Mouse (Mus musculus) sigmoid colon, adult 10 weeks (tissue): Measurements from ENCODE around the gene Defb43. TPM values are rescaled to one million over a fixed set of nuclear protein-coding genes. Genes with fewer than 3 reads are reported as not detected.

ENCODE experiments used
- polyA plus RNA-seq: library from polyadenylated mRNA; stranded (reverse); fragments of 350-450 nt; fragmentation: Illumina TruSeq; extraction: RNeasy Lipid Tissue Mini Kit (QIAGEN cat#74804); gene quantifications from one replicate; pipeline ENCODE4 v1.2.3, GENCODE M21; 2014; ENCODE audit warnings: low read depth, low replicate concordance

Gene Defb43
- not detected for polyA plus RNA-seq

GRCm38 (mm10) chr14:63011471-63011870 lies at the start of gene Defb43:
Defb43 (plus strand) TSS chr14:63011771.

GRCm38 (mm10) chr14:62984410-62984809 lies 27.2 kb upstream of the Defb43 start, which contains the start of gene Defb48:
Defb48 (minus strand) TSS chr14:62984510.

GRCm38 (mm10) chr14:62997777-62998176 lies 13.8 kb upstream of the Defb43 start, which contains the start of gene Defb47:
Defb47 (plus strand) TSS chr14:62998077.

GRCm38 (mm10) chr14:63046691-63047090 lies 35.1 kb downstream of the Defb43 start, which contains the start of gene Defb42:
Defb42 (plus strand) TSS chr14:63046991.

GRCm38 (mm10) chr14:63049910-63050370 lies 38.4 kb downstream of the Defb43 start, which contains the start of gene Defb30:
Defb30 (minus strand) TSS chr14:63049960.

Other genes starting within 250 kb of the Defb43 start
- gene Wdfy2, start 174.1 kb upstream of the Defb43 start, polyA plus RNA-seq: 11.7 TPM
- gene Defb48, start 27.3 kb upstream of the Defb43 start, polyA plus RNA-seq: not detected
- gene Defb47, start 13.7 kb upstream of the Defb43 start, polyA plus RNA-seq: not detected
- gene Defb42, start 35.2 kb downstream of the Defb43 start, polyA plus RNA-seq: not detected
- gene Defb30, start 38.2 kb downstream of the Defb43 start, polyA plus RNA-seq: not detected